Mouse (Mus musculus) forebrain, embryonic 12.5 days (tissue): Measurements from ENCODE around the gene Gcnt1. TPM values are rescaled to one million over a fixed set of nuclear protein-coding genes. Genes with fewer than 3 reads are reported as not detected.

Source experiments
- ATAC-seq: fragments of 200-750 bp; cut with Nextera tagmentation; 2 replicates; pipeline ENCODE4 v1.8.0; 2017; ENCODE audit warnings: moderate TSS enrichment; ENCODE audit not compliant: low FRiP score
- H3K27ac ChIP-seq: fragments of 300-500 bp; sonication (generic); 2 replicates; pipeline ENCODE4 v1.5.1; 2016; ENCODE audit warnings: mild to moderate bottlenecking
- H3K27me3 ChIP-seq: fragments of 300-500 bp; sonication (generic); 2 replicates; pipeline ENCODE4 v1.6.1; 2016; ENCODE audit warnings: mild to moderate bottlenecking
- H3K36me3 ChIP-seq: fragments of 300-500 bp; sonication (generic); replicated peaks from 2 replicates; pipeline ENCODE4 v1.6.1; 2016; ENCODE audit warnings: mild to moderate bottlenecking
- H3K4me1 ChIP-seq: fragments of 300-500 bp; sonication (generic); 2 replicates; pipeline ENCODE4 v1.6.1; 2016
- H3K4me2 ChIP-seq: fragments of 300-500 bp; sonication (generic); 2 replicates; pipeline ENCODE4 v1.6.1; 2016; ENCODE audit warnings: mild to moderate bottlenecking, moderate library complexity
- H3K4me3 ChIP-seq: fragments of 300-500 bp; sonication (generic); replicated peaks from 2 replicates; pipeline ENCODE4 v1.5.1; 2016; ENCODE audit warnings: mild to moderate bottlenecking
- H3K9ac ChIP-seq: fragments of 300-500 bp; sonication (generic); 2 replicates; pipeline ENCODE4 v1.6.1; 2016; ENCODE audit warnings: mild to moderate bottlenecking
- H3K9me3 ChIP-seq: fragments of 300-500 bp; sonication (generic); 2 replicates; pipeline ENCODE4 v1.6.1; 2016
- WGBS: fragments of 180-500 bp; shearing (Covaris S2); methylation state at CpG from one replicate; pipeline ENCODE4 v1.1.7; 2016; 5-methylcytosine and 5-hydroxymethylcytosine counted together
- polyA plus RNA-seq: library from polyadenylated mRNA; unstranded; fragments of >200 nt; fragmentation: Nextera tagmentation; extraction: Ambion mirVana; gene quantifications from 2 replicates; pipeline ENCODE4 v1.2.1, GENCODE M21; 2016

Gene Gcnt1
- polyA plus RNA-seq, 1 experiment from 2014 or later: 2.3 TPM

GRCm38 (mm10) chr19:17316311-17317003, 56.2 kb downstream of the Gcnt1 start:
- Histone ChIP-seq H3K27me3 (no peaks in the 10 kb centered on the region), H3K9ac (no peak overlapping the region), H3K4me1 (no peaks in the 10 kb centered on the region), H3K4me2 (no peak overlapping the region), H3K9me3 (no peaks in the 10 kb centered on the region), H3K36me3 (no peaks in the 10 kb centered on the region), H3K4me3 (no peak overlapping the region), H3K27ac (no peak overlapping the region)
- WGBS: 93% methylated on average over 2 of the region's 2 CpGs
- ATAC-seq: no peak

DNA sequence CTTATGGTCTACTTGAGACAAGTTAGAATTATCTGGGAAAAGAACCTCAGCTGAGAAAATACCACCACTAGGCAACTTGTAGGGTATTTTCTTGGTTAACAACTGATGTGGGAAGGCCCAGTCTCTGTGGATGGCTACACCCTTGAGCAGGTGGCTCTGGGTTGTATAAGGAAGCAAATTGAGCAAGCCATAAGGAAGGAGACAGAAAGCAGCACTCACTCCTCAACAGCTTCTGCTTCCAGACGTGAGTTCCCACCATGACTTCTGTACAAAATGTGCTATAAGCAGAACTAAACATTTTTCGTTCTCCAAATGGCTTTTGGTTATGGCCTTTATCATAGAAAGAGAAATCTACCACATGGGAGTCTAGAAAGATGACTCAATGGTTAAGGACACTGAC, 58.2 kb downstream of the Gcnt1 start:
- no peak for ATAC-seq
- no peaks in the 10 kb centered on the region for H3K9me3 ChIP-seq
- 84% methylated on average over 2 of the region's 2 CpGs for WGBS

GRCm38 (mm10) chr19:17313766-17314165, 58.9 kb downstream of the Gcnt1 start:
- Histone ChIP-seq H3K27ac (no peak overlapping the region), H3K36me3 (no peaks in the 10 kb centered on the region), H3K4me1 (no peaks in the 10 kb centered on the region), H3K9me3 (no peaks in the 10 kb centered on the region), H3K9ac (no peak overlapping the region), H3K4me2 (no peak overlapping the region), H3K27me3 (no peaks in the 10 kb centered on the region), H3K4me3 (no peak overlapping the region)
- no peak for ATAC-seq
- WGBS: 92% methylated on average over 1 of the region's 1 CpGs

More for the DNA sequence above, 58.2 kb downstream of the Gcnt1 start:
- Histone ChIP-seq H3K27ac (no peak overlapping the region), H3K4me1 (no peaks in the 10 kb centered on the region), H3K9ac (no peak overlapping the region), H3K4me3 (no peak overlapping the region), H3K36me3 (no peaks in the 10 kb centered on the region), H3K4me2 (no peak overlapping the region), H3K27me3 (no peaks in the 10 kb centered on the region)

DNA sequence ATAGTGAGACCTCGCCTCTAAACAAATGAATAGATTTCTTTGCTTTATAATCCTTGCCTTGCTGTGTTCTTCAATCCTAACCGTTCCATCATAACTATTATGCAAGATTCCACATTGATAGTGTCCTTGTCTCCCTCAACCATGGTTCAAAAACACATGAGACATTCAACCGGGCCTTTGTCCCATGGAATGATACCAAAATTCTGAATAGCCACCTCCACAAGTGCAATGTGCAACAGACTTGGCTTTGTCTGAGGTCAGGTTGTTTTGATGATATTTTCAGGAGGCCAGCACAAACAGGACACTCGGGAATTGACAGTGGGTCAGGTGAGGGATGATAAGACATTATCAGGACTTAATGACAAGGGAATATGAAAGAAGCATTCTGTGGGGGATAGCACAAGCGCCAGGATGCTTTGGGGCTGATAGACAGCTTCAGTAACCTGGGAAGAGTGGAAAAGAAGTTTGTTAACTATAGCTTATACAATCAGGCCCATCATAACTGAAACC, 59.9 kb downstream of the Gcnt1 start:
- no peak for ATAC-seq
- Histone ChIP-seq H3K4me2 (no peak overlapping the region), H3K4me1 (no peaks in the 10 kb centered on the region), H3K27ac (no peak overlapping the region), H3K9me3 (no peaks in the 10 kb centered on the region), H3K27me3 (no peaks in the 10 kb centered on the region), H3K36me3 (no peaks in the 10 kb centered on the region), H3K9ac (no peak overlapping the region), H3K4me3 (no peak overlapping the region)
- WGBS: 85% methylated on average over 5 of the region's 5 CpGs

GRCm38 (mm10) chr19:17311501-17311900, 61.1 kb downstream of the Gcnt1 start:
- H3K4me3 ChIP-seq: no peak overlapping the region
- no peak overlapping the region for H3K9ac ChIP-seq
- no peak overlapping the region for H3K4me2 ChIP-seq
- ATAC-seq: no peak
- H3K4me1 ChIP-seq: no peaks in the 10 kb centered on the region
- 86% methylated on average over 1 of the region's 1 CpGs for WGBS
- H3K27ac ChIP-seq: no peak overlapping the region
- H3K27me3 ChIP-seq: no peaks in the 10 kb centered on the region
- no peaks in the 10 kb centered on the region for H3K9me3 ChIP-seq
- H3K36me3 ChIP-seq: no peaks in the 10 kb centered on the region

DNA sequence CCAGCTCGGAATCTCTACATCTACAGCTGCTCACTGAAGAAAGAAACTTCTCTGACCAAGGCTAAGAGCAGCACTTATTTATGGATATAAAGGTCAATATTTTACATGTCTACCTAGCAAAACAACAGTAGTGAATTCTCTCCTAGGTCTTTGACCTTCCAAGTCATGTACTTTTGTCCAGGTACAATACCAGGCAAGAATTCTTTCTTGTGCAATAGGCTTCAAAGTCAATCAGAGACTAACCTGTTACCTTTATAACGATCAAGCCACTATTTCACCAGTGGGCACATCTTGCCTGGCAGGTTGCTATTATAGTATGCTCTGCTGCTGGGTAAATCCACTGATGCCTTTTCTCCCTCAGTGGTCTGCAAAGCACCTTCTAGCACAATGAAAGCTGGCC, 61.6 kb downstream of the Gcnt1 start:
- Histone ChIP-seq H3K4me2 (no peak overlapping the region), H3K9ac (no peak overlapping the region), H3K27me3 (no peaks in the 10 kb centered on the region), H3K4me3 (no peak overlapping the region), H3K36me3 (no peaks in the 10 kb centered on the region), H3K27ac (no peak overlapping the region), H3K9me3 (no peaks in the 10 kb centered on the region), H3K4me1 (no peaks in the 10 kb centered on the region)
- ATAC-seq: no peak
- WGBS: 87% methylated on average over 2 of the region's 2 CpGs

DNA sequence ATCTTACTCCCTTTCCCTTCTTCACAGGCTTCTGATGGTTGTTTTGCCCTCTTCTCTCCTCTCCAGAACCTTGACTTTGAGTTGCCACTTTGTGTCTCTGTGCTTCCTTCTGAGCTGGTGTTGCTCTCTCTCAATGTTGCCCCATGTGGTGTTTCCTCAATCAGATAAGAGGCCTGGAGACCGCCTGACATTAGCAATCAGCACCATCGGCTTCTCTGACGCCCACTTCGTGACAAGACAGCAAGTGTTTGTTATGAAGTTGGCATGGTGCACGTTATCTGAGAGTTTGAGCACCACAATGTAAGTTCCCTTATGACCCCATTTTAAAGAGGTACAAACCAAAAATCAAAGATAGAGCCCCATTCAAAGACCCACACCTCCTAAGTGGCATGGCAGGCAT, 76.6 kb downstream of the Gcnt1 start:
- ATAC-seq: no peak
- Histone ChIP-seq H3K9me3 (no peaks in the 10 kb centered on the region), H3K36me3 (no peaks in the 10 kb centered on the region), H3K27me3 (no peaks in the 10 kb centered on the region), H3K4me3 (no peak overlapping the region), H3K4me1 (no peaks in the 10 kb centered on the region), H3K4me2 (no peak overlapping the region), H3K9ac (no peak overlapping the region), H3K27ac (no peak overlapping the region)
- 94% methylated on average over 5 of the region's 5 CpGs for WGBS

GRCm38 (mm10) chr19:17295211-17295766, 77.4 kb downstream of the Gcnt1 start:
- H3K27ac ChIP-seq: no peak overlapping the region
- no peak for ATAC-seq
- 90% methylated on average over 6 of the region's 6 CpGs for WGBS
- H3K4me3 ChIP-seq: no peak overlapping the region
- H3K4me1 ChIP-seq: no peaks in the 10 kb centered on the region
- no peaks in the 10 kb centered on the region for H3K9me3 ChIP-seq
- H3K27me3 ChIP-seq: no peaks in the 10 kb centered on the region
- no peaks in the 10 kb centered on the region for H3K36me3 ChIP-seq
- H3K4me2 ChIP-seq: no peak overlapping the region
- H3K9ac ChIP-seq: no peak overlapping the region

GRCm38 (mm10) chr19:17294136-17294535, 78.5 kb downstream of the Gcnt1 start:
- no peak overlapping the region for H3K4me2 ChIP-seq
- 84% methylated on average over 5 of the region's 5 CpGs for WGBS
- H3K9ac ChIP-seq: no peak overlapping the region
- ATAC-seq: no peak
- no peak overlapping the region for H3K4me3 ChIP-seq
- H3K27ac ChIP-seq: no peak overlapping the region
- no peaks in the 10 kb centered on the region for H3K4me1 ChIP-seq
- no peaks in the 10 kb centered on the region for H3K9me3 ChIP-seq
- no peaks in the 10 kb centered on the region for H3K36me3 ChIP-seq
- H3K27me3 ChIP-seq: no peaks in the 10 kb centered on the region

GRCm38 (mm10) chr19:17289526-17289925, 83.1 kb downstream of the Gcnt1 start:
- ATAC-seq: no peak
- no peaks in the 10 kb centered on the region for H3K4me1 ChIP-seq
- no peak overlapping the region for H3K27ac ChIP-seq
- H3K4me2 ChIP-seq: no peak overlapping the region
- no peaks in the 10 kb centered on the region for H3K36me3 ChIP-seq
- no peaks in the 10 kb centered on the region for H3K27me3 ChIP-seq
- H3K4me3 ChIP-seq: no peak overlapping the region
- WGBS: 83% methylated on average over 6 of the region's 6 CpGs
- H3K9ac ChIP-seq: no peak overlapping the region
- H3K9me3 ChIP-seq: no peaks in the 10 kb centered on the region

GRCm38 (mm10) chr19:17286004-17286403, 86.6 kb downstream of the Gcnt1 start:
- no peak overlapping the region for H3K4me3 ChIP-seq
- no peaks in the 10 kb centered on the region for H3K27me3 ChIP-seq
- no peak for ATAC-seq
- no peak overlapping the region for H3K4me2 ChIP-seq
- no peak overlapping the region for H3K9ac ChIP-seq
- H3K4me1 ChIP-seq: no peaks in the 10 kb centered on the region
- 81% methylated on average over 7 of the region's 7 CpGs for WGBS
- H3K9me3 ChIP-seq: no peaks in the 10 kb centered on the region
- H3K27ac ChIP-seq: no peak overlapping the region
- H3K36me3 ChIP-seq: no peaks in the 10 kb centered on the region

DNA sequence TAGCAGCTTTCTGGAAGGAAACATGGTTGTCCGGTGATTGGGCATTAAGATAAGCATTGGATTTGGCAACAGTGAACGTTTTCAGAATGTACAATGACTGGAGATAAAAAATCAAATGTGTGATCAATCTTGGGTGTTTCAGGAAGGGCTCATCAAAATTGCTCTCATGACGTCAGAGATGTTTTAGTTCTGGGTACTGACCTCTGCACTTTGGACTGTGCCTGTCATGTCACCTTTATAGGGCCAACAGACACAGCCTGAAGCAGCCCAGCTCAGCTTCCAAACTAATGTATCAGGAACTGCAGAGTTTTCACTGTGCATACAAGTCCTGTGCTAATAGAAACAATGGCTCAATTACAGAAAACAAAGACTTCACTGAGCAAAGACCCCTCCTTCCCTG, 89.3 kb downstream of the Gcnt1 start:
- Histone ChIP-seq H3K4me1 (no peaks in the 10 kb centered on the region), H3K9me3 (no peaks in the 10 kb centered on the region), H3K4me3 (no peak overlapping the region), H3K36me3 (no peaks in the 10 kb centered on the region), H3K9ac (no peak overlapping the region), H3K4me2 (no peak overlapping the region), H3K27ac (no peak overlapping the region), H3K27me3 (no peaks in the 10 kb centered on the region)
- no peak for ATAC-seq
- 86% methylated on average over 3 of the region's 3 CpGs for WGBS

DNA sequence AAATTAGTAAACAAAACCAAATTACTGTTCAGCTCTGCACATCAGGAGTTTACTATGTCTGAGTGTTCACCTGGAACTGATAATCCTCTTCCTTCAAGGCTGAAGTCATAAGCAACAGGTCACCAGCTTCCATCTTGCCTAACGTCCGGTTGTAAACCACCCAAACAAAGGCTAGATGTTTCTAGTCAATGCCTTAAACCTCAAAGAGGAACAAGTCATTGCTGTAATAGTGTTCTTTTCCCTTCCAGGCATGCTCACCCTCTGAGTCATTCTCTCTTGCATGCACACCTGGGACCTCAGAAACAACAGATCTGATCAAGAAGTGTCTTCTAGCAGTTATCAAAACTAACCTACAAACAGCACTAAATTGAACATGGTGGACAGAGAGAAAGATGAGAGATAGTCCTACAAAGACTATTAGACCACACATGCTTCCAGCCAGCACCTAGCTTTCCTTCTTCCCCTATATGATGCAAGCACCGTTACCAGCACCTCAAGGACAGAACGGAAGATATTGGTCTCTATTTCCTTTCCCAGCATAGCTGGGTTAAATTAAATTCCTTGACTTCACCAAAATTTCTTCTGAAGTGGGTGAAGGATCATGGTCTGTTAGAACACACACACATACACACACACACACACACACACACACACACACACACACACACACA, 94.1 kb downstream of the Gcnt1 start:
- Histone ChIP-seq H3K27me3 (no peaks in the 10 kb centered on the region), H3K27ac (no peak overlapping the region), H3K36me3 (no peaks in the 10 kb centered on the region), H3K9me3 (no peaks in the 10 kb centered on the region), H3K4me1 (no peaks in the 10 kb centered on the region), H3K4me3 (no peak overlapping the region), H3K9ac (no peak overlapping the region), H3K4me2 (no peak overlapping the region)
- 86% methylated on average over 4 of the region's 4 CpGs for WGBS
- no peak for ATAC-seq
